Mouse (Mus musculus): Measurements from ENCODE around the gene Baiap2. TPM values are rescaled to one million over a fixed set of nuclear protein-coding genes. Genes with fewer than 3 reads are reported as not detected.

Baiap2 gene
- polyA plus RNA-seq, 1 experiment, result 78.1 TPM

GRCm38 (mm10) chr11:119919897-119920296 is 22.7 kb upstream of the Baiap2 start:
- TF ChIP-seq POLR2A (IDR thresholded peaks at IDR 0.05; ENCODE audit: low read depth, low read length), result no peak
- peak; percentile 84 for TF ChIP-seq CTCF (conservative IDR thresholded peaks at IDR 0.05; ENCODE audit: insufficient read depth, insufficient read length, low read depth, low read length)
- no peak overlapping the region for H3K27ac ChIP-seq (ENCODE audit: insufficient read depth, low read depth, low read length)
- H3K27me3 ChIP-seq (replicated peaks; ENCODE audit: control insufficient read depth, insufficient read depth, low read length), result no peaks in the 10 kb centered on the region
- peaks cover 26% of the 10 kb centered on the region for H3K4me1 ChIP-seq (ENCODE audit: control insufficient read depth, insufficient read depth, low read length)
- H3K36me3 ChIP-seq (ENCODE audit: control insufficient read depth, insufficient read depth, low read length), result peaks cover 1% of the 10 kb centered on the region; the same call in 1 of the 2 replicates
- no peak overlapping the region for H3K4me3 ChIP-seq (ENCODE audit: insufficient read depth, low read depth, low read length)
- 70% methylated on average over 8 of the region's 8 CpGs for WGBS
- DNase-seq, result peak; percentile 68

DNA sequence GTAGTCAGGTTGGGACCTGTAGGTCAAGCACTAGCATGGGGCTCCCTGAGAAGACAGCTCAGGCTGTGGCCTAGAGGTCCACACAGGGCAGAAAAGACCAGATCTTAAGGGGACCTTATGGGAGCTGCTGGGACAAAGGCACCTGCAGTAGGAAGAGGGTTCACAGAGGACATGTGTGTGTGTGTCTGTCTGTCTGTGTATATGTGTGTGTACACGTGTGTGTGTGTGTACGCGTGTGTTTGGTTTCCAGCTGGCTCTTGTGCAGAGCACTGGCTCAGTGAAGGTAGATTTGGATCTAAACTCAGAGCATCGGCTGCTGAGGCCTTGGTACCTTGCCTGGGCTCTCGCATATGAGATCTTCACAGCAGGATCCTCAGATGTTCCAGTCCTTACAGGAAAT is 21.9 kb upstream of the Baiap2 start:
- Histone ChIP-seq H3K27me3 (replicated peaks; ENCODE audit: control insufficient read depth, insufficient read depth, low read length) (no peaks in the 10 kb centered on the region), H3K36me3 (ENCODE audit: control insufficient read depth, insufficient read depth, low read length) (peaks cover 1% of the 10 kb centered on the region; the same call in 1 of the 2 replicates), H3K27ac (ENCODE audit: insufficient read depth, low read depth, low read length) (no peak overlapping the region), H3K4me1 (ENCODE audit: control insufficient read depth, insufficient read depth, low read length) (peaks cover 18% of the 10 kb centered on the region; the same call in 1 of the 2 replicates), H3K4me3 (ENCODE audit: insufficient read depth, low read depth, low read length) (no peak overlapping the region)
- WGBS, result 84% methylated on average over 5 of the region's 5 CpGs
- DNase-seq, result no peak
- TF ChIP-seq POLR2A (IDR thresholded peaks at IDR 0.05; ENCODE audit: low read depth, low read length) (no peak), CTCF (conservative IDR thresholded peaks at IDR 0.05; ENCODE audit: insufficient read depth, insufficient read length, low read depth, low read length) (no peak)

GRCm38 (mm10) chr11:119925176-119925575 is 17.4 kb upstream of the Baiap2 start:
- Histone ChIP-seq H3K36me3 (ENCODE audit: control insufficient read depth, insufficient read depth, low read length) (no peaks in the 10 kb centered on the region), H3K4me1 (ENCODE audit: control insufficient read depth, insufficient read depth, low read length) (peaks cover 2% of the 10 kb centered on the region; the same call in 1 of the 2 replicates), H3K4me3 (ENCODE audit: insufficient read depth, low read depth, low read length) (no peak overlapping the region), H3K27ac (ENCODE audit: insufficient read depth, low read depth, low read length) (no peak overlapping the region), H3K27me3 (replicated peaks; ENCODE audit: control insufficient read depth, insufficient read depth, low read length) (no peaks in the 10 kb centered on the region)
- WGBS, result 67% methylated on average over 5 of the region's 5 CpGs
- no peak for TF ChIP-seq POLR2A (IDR thresholded peaks at IDR 0.05; ENCODE audit: low read depth, low read length)
- TF ChIP-seq CTCF (conservative IDR thresholded peaks at IDR 0.05; ENCODE audit: insufficient read depth, insufficient read length, low read depth, low read length), result no peak
- DNase-seq, result peak; percentile 49

- no peak for DNase-seq
- Histone ChIP-seq H3K4me1 (ENCODE audit: control insufficient read depth, insufficient read depth, low read length) (peaks cover 6% of the 10 kb centered on the region), H3K27ac (ENCODE audit: insufficient read depth, low read depth, low read length) (no peak overlapping the region), H3K4me3 (ENCODE audit: insufficient read depth, low read depth, low read length) (no peak overlapping the region), H3K36me3 (ENCODE audit: control insufficient read depth, insufficient read depth, low read length) (no peaks in the 10 kb centered on the region), H3K27me3 (replicated peaks; ENCODE audit: control insufficient read depth, insufficient read depth, low read length) (no peaks in the 10 kb centered on the region)
- WGBS, result 52% methylated on average over 5 of the region's 5 CpGs
- TF ChIP-seq CTCF (conservative IDR thresholded peaks at IDR 0.05; ENCODE audit: insufficient read depth, insufficient read length, low read depth, low read length) (no peak), POLR2A (IDR thresholded peaks at IDR 0.05; ENCODE audit: low read depth, low read length) (no peak)
Measured at GRCm38 (mm10) chr11:119926762-119927161, 15.8 kb upstream of the Baiap2 start.

DNA sequence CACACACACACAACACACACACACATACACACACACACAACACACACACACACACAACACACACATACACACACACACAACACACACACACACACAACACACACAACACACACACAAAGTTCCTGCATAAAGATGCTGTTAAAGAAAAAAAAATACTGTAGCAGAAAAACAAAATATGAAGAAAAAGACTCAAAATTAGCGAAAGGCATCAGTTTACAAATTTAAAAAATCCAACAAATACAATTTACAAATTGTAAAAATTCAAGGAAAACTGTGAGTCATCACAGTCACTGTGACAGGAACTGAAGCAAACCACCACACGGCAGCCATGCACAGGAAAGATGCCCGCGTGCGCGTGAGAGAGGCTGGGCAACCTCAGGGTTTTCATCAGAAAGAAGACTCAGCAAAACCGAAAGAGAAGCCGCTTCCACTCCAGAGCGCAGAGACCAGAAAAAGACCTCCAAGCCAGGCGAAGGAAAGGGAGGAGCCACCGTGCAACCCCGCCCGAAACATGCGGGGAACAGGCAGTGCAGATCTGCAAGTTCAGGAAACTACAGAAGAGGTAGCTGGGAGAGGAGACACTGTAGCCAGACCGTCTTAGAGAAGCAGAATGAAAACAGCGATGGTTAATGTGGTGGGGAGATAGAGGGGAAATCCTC is 14.4 kb upstream of the Baiap2 start:
- Histone ChIP-seq H3K4me1 (ENCODE audit: control insufficient read depth, insufficient read depth, low read length) (peaks cover 6% of the 10 kb centered on the region), H3K27me3 (replicated peaks; ENCODE audit: control insufficient read depth, insufficient read depth, low read length) (no peaks in the 10 kb centered on the region), H3K4me3 (ENCODE audit: insufficient read depth, low read depth, low read length) (no peak overlapping the region), H3K36me3 (ENCODE audit: control insufficient read depth, insufficient read depth, low read length) (no peaks in the 10 kb centered on the region), H3K27ac (ENCODE audit: insufficient read depth, low read depth, low read length) (no peak overlapping the region)
- TF ChIP-seq CTCF (conservative IDR thresholded peaks at IDR 0.05; ENCODE audit: insufficient read depth, insufficient read length, low read depth, low read length) (no peak), POLR2A (IDR thresholded peaks at IDR 0.05; ENCODE audit: low read depth, low read length) (no peak)
- peak; percentile 72 for DNase-seq
- 46% methylated on average over 16 of the region's 16 CpGs for WGBS

- H3K36me3 ChIP-seq (ENCODE audit: control insufficient read depth, insufficient read depth, low read length), result no peaks in the 10 kb centered on the region
- H3K4me1 ChIP-seq (ENCODE audit: control insufficient read depth, insufficient read depth, low read length), result peaks cover 6% of the 10 kb centered on the region
- DNase-seq, result peak; percentile 74
- H3K4me3 ChIP-seq (ENCODE audit: insufficient read depth, low read depth, low read length), result no peak overlapping the region
- TF ChIP-seq POLR2A (IDR thresholded peaks at IDR 0.05; ENCODE audit: low read depth, low read length), result no peak
- TF ChIP-seq CTCF (conservative IDR thresholded peaks at IDR 0.05; ENCODE audit: insufficient read depth, insufficient read length, low read depth, low read length), result no peak
- H3K27me3 ChIP-seq (replicated peaks; ENCODE audit: control insufficient read depth, insufficient read depth, low read length), result no peaks in the 10 kb centered on the region
- WGBS, result 58% methylated on average over 6 of the region's 6 CpGs
- peak overlapping the region; percentile 59; the same call in 1 of the 2 replicates for H3K27ac ChIP-seq (ENCODE audit: insufficient read depth, low read depth, low read length)
Measured at GRCm38 (mm10) chr11:119929603-119930265, 12.8 kb upstream of the Baiap2 start.

GRCm38 (mm10) chr11:119931809-119932208 is 10.8 kb upstream of the Baiap2 start:
- DNase-seq, result no peak
- TF ChIP-seq POLR2A (IDR thresholded peaks at IDR 0.05; ENCODE audit: low read depth, low read length), result no peak
- no peak for TF ChIP-seq CTCF (conservative IDR thresholded peaks at IDR 0.05; ENCODE audit: insufficient read depth, insufficient read length, low read depth, low read length)
- no peak overlapping the region for H3K27ac ChIP-seq (ENCODE audit: insufficient read depth, low read depth, low read length)
- WGBS, result 23% methylated on average over 10 of the region's 10 CpGs
- H3K4me1 ChIP-seq (ENCODE audit: control insufficient read depth, insufficient read depth, low read length), result peaks cover 13% of the 10 kb centered on the region
- H3K4me3 ChIP-seq (ENCODE audit: insufficient read depth, low read depth, low read length), result no peak overlapping the region
- H3K36me3 ChIP-seq (ENCODE audit: control insufficient read depth, insufficient read depth, low read length), result no peaks in the 10 kb centered on the region
- H3K27me3 ChIP-seq (replicated peaks; ENCODE audit: control insufficient read depth, insufficient read depth, low read length), result no peaks in the 10 kb centered on the region

All from kidney, adult 2 months (tissue).